Mouse (Mus musculus): ENCODE measurements around the gene Nfia.

- TF ChIP-seq CTCF (IDR thresholded peaks at IDR 0.05; ENCODE audit: borderline replicate concordance, insufficient read depth, low read depth, low read length) (no peak), POLR2A (IDR thresholded peaks at IDR 0.05; ENCODE audit: borderline replicate concordance, insufficient read depth, low read length) (no peak)
These were observed 163.8 kb downstream of the Nfia start for GRCm38 (mm10) chr4:97936371-97936770.
